Mouse (Mus musculus): ENCODE measurements around the gene Vmn1r88.

DNA sequence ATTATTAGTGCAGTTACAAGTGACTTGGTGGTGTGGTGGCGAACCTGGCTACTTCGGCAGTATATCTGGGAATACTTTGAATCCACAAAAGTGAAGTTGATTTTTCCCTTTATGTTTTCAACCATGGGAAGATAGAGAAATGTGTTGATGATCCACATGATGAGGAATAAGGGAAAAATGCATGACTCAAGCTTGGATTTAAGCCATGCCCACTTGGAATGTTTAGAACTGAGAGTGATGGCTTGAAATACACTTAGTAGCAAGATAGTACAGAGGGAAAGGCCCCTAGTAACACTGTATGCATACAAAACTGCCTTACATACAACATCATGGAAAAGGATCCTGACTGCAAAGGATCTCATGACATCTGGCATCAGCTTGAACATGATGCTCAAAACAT is 27.5 kb upstream of the Vmn1r88 start:
- no peak for TF ChIP-seq CTCF (IDR thresholded peaks at IDR 0.05; ENCODE audit: extremely low read depth, insufficient read depth, insufficient read length, insufficient replicate concordance)
- no peak for TF ChIP-seq POLR2A (IDR thresholded peaks at IDR 0.05; ENCODE audit: low read depth, low read length)
